Mouse (Mus musculus) spleen, embryonic (tissue): ENCODE results near the gene Rrbp1.

Experiments
- CTCF ChIA-PET: fragments of 350-600 bp; sonication (Branson Sonifier 250); formaldehyde crosslinking; loops from one replicate; lab custom pipeline; 2022; lab: Charles Lee

Gene Rrbp1

DNA sequence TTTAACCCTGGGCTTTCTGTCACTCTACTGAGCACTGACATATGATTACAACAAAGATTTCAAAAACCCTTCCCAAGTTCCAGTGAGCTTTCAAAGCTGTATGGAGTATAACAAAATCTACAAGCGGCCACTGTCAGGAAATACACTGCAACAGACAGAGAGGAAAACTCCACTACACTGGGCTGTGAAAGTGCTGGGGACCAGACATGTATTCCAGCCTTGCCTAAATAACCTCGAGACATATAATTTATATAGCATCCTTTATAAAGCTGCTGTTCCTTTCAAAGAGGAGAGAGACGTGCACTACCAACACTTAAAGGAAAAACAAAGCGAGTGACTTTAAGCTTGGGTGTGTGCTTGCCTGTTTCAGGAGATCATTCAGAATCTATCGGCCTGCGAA is 4.4 kb downstream of the Rrbp1 start:
- CTCF ChIA-PET, result no interaction called here

DNA sequence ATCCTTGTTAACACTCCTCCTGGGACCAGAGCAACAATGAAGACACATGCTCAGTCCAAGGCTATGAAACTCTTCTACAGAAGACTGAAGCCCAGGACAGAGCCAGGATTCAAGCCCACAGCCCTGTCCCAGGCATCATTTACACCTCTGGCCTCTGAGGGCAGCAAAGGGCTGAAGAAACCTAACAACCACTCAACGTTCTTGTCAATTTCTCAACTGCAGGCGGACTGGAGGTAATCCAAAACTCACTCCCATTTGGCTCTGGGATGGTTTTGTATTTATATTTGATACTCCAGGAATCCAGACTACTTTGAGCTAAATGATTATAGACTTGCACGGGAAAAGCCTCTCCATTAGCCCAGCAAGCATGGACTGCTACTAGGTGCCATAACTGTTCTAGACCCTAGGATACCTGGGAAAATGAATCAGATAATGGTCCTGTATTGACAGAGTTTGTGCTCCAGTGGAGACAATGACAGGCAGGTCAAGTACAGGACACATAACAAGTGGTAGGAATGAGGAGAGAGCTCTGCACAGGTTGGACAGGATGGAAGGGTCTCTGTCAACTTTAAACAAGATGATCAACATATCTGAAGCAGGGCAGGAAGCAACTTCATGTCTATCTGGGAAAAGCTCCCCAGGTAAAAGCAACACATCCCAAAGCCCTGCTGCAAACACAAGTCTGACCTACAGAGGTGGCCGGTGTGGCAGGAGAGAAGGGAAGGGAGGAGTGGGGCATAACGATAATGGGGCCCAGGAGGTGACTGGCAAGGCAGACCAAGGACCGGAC is 5.7 kb downstream of the Rrbp1 start:
- CTCF ChIA-PET, result no interaction called here

DNA sequence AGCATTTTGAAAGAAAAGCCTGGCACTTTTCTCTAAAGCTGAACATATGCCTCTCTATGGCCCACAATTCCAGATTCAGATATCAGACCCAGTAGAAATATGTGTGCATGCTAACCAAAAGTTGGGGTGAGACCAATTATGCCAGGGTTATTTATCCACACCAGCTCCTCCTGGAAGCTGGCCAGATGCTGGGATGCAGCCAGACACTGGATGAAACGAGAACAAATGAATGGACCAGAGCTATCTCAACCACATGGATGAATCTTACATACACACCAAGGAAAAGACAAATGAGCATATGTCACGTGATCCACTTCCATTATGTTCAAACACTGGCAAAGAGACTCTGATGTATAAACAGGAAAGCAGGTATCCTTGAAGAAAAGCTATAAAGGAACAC is 7.5 kb downstream of the Rrbp1 start:
- CTCF ChIA-PET, result interaction anchor here (0.6 kb wide), 1 partner anchor 163 kb away, joined by 3 read pairs; no protein-coding TSS in a partner anchor

DNA sequence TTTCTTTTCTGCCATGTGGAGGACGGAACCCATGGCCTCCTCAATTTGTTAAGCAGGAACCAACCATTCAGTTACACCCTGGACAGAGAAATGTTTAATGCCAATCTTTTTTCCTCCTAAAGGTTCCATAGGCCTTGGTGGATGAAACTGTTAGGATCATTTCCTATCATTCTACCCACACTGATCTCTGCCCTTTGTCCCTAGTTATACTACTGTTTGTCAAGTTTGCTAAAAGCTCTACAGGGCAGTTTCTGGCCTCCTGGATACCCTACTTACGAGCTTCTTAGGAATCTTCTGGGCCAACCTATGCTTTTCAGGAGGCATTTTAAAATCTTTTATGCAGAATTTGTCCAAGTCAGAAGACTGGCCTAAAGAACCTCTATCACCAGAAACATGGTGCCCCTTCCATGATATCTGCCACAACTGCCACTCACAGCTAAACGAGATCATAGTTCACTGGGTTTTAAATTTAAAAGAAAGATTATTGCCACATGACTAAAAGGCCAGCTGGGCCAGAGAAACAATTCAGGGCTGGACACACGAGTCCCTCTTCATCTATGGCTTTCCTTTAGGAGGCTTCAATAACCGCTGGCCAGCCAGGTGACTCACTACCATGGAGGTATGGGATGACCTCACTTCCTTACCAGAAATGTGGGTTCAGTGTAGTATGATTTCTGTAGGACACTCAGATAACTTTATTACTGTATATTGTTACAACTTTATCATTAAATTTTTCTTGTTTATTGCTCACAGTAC is 8.7 kb downstream of the Rrbp1 start:
- CTCF ChIA-PET, result interaction anchor here (0.8 kb wide), 1 partner anchor 225 kb away, joined by 8 read pairs; no protein-coding TSS in a partner anchor

DNA sequence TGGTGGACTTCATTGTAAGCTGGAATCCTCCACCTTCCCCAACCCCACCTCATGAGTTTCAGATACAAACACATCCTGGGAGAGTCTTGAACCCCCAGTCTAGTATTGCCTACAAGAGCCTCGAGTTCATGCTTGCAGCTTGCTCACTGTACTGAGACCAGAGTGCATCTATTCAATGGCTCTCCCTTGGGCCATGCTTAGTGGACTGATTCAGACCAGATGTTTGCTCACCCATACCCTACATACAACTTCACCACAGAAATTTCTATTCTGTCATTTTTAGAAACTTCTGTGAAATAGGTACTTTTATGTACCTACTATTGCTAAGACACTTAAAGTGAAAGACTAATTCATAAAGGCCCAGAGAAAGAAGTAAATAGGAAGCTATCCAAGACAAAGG is 18.1 kb downstream of the Rrbp1 start:
- CTCF ChIA-PET, result no interaction called here

DNA sequence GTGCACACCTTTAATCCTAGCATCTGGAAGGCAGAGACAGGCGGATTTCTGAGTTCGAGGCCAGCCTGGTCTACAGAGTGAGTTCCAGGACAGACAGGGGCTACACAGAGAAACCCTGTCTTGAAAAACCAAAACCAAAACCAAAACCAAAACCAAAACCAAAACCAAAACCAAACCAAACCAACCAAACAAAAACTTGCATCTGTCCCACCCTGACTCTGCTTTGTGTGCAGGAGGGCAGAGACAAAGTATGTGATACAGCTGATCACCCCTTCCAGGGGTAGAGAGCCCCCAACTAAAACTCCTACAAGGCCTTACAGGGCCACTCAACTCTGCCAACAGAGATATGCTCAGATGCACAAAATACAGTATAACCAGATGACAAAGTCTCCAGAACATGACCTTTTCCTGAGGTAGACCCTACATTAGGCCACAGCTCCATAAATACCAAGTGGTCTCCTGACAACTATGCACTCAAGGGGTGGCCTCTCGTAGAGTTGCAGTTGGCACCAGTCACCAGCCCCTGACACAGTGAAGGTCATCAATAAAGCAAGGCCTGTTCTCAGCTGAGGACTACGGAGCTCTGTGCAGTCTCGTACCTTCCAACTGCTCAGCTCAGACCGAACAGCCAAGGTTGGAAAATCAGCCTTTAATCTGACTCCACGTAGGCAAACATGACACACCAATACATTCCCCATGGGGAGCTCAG is 18.9 kb downstream of the Rrbp1 start:
- CTCF ChIA-PET, result no interaction called here

DNA sequence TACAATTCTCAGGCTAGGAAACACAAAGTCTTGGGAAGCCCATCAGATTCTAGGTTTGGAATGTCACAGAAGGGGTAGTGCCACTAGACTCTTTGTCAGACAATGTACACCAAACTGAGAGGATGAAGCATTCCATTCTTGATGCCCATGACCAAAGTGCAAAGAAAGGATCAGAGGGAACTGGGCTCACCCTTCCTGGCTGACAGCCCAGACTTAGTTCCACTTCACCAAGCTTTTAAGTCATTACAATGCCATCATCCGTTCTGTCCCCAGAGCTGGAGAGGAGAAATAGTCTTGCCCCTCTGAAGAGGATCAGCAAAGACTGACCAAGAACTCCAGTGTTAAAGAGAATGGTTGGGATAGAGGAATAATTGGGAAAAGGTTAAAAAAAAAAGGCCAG is 20.1 kb downstream of the Rrbp1 start:
- CTCF ChIA-PET, result no interaction called here

DNA sequence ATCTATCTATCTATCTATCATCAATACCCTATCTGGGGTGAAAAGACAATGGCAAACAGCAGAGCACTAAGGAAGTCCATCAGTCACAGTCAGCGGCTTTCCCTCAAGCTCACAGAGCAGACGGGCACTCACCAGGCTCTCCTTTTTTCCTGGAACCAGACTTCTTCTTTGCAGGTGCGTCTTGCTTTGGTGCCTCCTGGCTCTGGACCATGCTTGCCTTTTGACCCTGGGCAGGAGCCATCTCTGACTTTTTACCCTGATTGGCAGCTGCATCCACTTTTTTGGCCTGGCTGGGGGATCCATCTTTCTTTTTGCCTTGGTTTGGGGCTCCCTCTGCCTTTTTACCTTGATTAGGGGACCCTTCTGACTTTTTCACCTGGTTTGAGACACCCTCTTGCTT is 23.0 kb downstream of the Rrbp1 start:
- CTCF ChIA-PET, result no interaction called here

DNA sequence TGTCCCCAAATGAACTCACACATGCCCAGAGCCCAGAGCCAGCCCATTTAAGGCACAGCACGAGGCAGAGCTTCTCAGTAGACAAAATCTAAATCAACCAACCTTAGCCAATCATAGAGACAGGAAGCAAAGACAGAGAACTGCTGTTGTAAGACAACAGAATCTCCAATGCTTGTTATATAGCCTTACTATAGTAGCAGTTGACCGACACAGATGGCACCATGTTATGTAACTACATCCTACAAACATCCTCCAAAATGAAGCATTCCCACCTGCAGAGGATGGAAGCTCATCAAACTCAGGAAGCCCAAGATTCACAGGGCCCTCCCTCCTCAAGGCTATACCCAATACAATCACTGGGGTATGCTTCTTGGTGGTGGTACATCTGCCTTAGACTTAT is 23.6 kb downstream of the Rrbp1 start:
- CTCF ChIA-PET, result no interaction called here

DNA sequence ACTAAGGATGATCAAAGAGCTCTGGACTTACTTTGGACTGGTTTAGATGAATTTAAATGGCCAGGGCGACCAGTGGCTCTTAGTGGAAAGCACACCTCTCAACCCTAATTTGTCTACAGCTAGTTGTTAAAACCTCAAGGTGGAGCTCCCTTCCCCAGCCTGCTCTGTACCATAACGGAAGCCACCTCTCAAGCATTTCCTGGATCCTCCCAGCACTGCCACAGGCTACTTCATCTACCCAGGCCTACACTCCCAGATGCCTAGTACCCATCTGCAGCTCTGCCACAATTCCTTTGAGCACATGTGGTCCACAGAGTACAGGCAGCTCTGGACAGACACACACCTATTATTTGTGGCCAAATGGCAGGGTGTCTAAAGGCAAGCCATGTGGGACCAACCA is 27.6 kb downstream of the Rrbp1 start:
- CTCF ChIA-PET, result no interaction called here

DNA sequence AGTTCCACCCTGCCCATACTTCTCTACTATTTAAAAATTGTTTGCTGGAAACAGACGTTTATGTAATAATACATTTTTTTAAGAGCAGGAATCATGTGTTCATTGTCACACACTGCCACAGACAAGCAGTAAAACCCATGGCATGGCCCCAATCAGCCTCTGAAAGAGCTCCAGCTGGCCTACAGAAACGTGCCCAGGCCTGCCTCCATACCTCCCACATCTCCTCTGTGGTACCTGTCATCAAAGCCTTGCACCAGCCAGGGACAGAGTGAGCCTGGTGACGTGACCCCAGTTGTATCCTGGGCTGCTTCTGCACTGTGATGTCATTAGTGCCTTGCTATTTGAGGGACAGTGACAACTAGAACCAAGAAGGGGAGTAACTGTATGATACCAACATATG is 28.2 kb downstream of the Rrbp1 start:
- CTCF ChIA-PET, result interaction anchor here (0.7 kb wide), 1 partner anchor 42 kb away, joined by 3 read pairs; no protein-coding TSS in a partner anchor

DNA sequence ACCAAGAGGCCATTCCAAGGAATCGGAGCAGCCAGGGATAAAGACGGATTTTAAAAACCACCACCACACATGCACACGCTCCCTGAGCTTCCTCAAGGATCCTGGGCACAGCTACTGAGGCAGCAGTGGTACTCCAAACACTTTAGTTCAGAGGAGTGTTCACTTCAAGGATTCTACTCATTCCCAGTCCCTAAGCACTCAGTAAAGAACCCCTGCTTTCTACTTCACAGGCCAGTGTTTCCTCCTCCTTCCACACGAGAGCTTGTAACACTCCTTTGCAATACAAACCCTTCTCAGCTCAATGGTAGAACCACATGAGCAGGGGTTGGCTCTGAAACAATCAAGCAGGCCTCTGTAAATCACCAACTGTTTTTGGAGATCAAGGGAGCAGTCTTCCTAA is 28.9 kb downstream of the Rrbp1 start:
- CTCF ChIA-PET, result interaction anchor here (0.7 kb wide), 1 partner anchor 42 kb away, joined by 3 read pairs; no protein-coding TSS in a partner anchor

DNA sequence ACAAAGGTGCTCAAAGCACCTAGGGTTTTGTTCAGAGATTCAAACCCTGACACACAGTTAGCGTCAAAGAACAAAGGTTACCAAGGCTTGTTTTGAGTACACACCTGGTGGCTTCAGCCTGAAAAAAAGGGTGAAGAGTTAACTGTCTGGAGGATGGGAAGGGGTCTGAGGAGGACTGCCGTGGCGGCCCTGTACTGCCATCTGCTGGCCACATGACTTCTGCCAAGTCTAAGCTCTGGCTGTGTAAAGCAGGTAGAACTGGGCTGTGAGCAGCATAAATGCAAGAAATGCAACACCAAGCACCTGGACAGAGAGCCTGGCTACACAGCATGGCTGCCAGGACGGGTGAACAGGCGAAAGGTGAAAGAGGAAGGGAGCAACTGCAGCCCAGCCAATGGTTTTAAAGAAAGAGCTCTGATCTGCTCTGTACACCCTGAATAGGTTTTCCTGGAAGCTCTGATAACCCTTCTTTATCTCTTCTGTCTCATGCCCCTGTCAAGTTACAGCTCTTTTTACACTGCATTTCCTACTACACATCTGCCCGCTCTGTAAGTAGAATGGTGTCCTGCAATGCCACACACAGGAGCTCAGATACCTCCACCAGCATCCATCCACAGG is 30.2 kb downstream of the Rrbp1 start:
- CTCF ChIA-PET, result no interaction called here

DNA sequence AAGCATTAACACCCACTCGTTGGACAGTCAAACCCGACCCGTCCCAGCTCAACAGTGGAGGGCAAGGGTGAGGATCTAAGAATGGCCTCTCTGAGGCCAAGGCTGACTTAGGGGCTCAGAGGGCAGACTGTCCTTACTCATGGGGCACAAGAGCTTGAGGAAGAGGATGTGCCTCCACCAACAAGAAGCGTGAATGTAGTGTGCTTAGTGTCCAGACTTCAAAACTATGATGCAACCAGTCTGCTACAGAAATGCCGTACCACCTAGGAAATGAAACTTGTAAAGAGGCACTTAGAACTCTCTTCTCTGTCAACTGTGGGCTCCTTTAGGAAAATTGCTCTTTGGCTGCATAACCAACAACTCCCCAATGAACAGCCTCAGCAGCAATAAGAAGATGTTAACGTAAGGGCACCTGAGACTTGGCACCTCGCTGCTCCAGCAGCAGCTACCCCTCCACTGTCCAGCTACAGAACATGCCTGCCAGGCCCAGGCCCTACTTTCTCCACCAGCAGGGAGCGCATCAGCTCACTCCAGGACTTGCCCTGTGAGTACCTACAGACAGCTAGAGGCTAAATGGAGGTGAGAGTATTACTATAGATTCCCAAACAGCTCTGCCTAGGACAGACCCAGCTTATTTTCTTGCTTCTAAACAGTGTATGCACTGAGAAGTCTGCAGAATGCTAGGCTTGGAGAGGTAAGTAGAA is 32.5 kb downstream of the Rrbp1 start:
- CTCF ChIA-PET, result no interaction called here

DNA sequence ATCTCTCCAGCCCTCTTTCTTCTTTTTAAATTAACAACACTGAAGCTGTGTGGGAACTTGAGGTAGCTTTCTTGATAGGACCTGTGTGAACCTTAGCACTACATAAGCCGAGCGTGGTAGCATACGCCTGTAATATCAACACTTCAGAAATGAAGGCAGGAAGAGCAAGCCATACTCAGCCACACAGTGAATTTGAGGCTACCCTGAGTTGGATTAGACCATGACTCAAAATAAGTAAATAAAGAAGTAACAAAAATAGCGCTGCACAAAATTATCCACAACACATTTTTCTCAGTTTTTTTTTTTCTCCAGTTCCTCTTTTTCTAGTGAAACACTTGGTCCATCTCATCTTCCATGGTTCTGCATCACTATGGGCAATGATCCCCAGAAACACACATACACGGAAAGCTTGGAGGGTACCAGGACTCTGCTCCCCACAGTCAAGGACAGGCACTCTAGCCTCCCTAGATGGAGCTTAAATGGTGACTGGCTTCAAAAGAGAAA is 35.9 kb downstream of the Rrbp1 start:
- CTCF ChIA-PET, result interaction anchor here (0.6 kb wide), 2 partner anchors 227 to 240 kb away, joined by 7 to 14 read pairs; no protein-coding TSS in a partner anchor

DNA sequence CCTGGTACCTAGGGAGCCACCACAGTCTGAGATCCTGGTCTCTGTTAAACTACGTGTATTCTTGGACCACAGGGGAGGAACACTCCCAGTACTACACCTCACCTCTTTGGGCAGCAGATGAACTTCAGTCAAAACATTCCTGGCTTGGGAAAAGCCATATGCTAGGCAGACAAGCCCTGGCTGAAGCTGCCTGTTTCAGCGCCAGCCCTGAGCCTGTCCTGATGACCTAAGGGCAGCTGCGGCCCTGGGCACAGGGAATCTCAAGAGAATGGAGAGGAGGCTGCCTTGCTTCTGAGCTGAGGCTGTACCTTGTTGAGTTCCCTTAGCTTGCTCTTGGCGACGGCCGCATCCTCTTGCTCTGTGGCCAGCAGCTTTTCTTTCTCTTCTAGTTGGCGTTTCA is 37.9 kb downstream of the Rrbp1 start:
- CTCF ChIA-PET, result no interaction called here

DNA sequence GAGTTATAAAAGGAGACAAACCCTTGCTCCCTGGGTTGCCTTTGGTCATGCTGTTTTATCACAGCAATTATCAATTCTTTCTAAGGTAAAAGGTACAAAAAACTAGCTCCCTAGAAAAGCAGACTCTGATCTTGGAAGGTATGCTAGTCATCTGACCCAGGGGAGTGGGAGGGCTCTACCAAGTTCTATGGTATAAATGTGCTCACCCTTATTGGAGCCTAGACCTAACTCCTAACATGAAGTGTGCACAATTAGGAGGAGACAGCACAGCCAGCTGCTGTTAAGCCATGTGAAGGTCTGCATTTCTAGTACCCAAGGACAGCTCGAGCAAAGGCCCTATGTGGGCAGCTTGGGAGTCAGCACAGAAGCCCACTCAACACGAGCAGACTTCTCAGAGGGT is 39.2 kb downstream of the Rrbp1 start:
- CTCF ChIA-PET, result no interaction called here

DNA sequence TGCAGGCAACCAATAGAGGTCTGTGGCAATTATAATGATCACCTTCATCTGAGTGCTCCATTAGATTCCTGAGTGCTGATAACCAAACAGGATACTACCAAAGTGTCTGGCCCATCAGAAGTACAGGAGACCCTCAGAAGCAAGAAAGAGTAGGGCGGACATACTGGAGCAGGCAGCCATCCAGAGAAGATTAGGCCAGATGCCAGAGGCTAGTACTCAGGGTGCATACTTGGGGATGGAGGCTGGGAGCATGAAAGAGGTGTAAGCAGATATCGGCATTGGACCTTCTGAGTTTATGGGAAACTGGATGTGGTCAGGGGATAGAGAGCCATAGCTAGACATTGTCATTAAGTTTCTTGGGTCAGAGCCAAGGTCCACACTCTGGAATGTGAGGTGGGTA is 40.2 kb downstream of the Rrbp1 start:
- CTCF ChIA-PET, result no interaction called here

DNA sequence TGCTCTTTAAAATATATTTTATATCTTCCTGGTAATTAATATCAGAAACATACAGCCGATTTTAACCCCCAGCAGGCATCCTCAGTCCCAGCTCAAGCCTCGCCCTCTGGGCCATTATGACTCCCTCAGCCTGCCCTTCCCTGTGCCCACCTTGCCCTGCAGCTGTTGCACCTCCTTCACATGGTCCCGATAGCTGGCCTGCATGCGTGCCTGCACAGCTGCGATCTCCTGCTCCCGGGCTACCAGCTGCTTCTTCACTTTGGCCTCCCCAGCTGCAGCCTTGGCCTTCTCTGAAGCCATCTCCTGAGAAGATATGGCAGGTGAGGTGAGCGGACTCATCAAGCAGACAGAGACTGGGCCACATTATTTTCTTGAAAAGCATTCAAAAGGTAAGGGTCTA is 41.8 kb downstream of the Rrbp1 start:
- CTCF ChIA-PET, result no interaction called here

DNA sequence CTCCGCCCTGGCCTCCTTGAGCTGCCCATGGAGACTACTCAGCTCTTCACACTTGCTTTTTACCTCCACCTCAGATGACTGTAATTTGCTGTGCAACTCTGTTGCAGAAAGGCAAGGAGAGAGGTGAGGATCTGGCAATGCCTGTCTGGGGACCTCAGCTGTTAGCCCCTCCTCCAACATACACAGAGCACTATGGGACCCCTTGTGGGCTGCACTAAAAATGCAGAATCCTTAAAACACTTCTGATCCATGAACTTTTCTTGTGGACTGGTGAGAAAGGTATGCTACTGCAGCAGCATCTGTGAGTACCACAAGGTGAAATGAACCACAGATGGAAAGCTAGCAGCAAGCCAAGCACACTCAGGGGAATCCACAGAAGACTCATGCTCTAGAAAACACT is 47.7 kb downstream of the Rrbp1 start:
- CTCF ChIA-PET, result no interaction called here

DNA sequence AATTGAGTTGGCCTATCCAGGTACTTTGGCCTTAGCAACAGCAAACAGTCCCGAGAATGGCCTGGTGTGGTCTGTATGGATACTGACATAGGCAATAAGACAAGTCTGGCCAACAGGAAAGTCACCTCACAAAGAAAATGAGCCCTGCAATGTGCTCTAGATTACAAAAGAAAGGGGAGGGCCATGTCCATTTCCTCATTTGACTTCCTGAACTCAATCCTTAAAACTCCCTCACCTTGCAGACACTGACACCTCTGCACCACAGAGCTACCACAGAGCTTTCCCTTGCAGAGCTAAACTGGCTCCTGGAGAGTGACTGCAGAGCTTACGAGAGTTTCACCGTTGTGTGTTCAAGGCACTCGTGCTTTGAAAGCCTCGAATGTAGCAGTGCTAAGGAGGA is 48.9 kb downstream of the Rrbp1 start:
- CTCF ChIA-PET, result no interaction called here
